Mouse (Mus musculus) heart, embryonic 12.5 days (tissue): ENCODE results near the gene Prmt8. TPM values are rescaled to one million over a fixed set of nuclear protein-coding genes. Genes with fewer than 3 reads are reported as not detected.

Experiments
- ATAC-seq: fragments of 200-750 bp; cut with Nextera tagmentation; 2 replicates; pipeline ENCODE4 v1.8.0; 2017; ENCODE audit warnings: moderate TSS enrichment, moderate library complexity; ENCODE audit not compliant: insufficient number of reproducible peaks, low FRiP score
- H3K27ac ChIP-seq: fragments of 300-500 bp; sonication (generic); 2 replicates; pipeline ENCODE4 v1.5.1; 2016; ENCODE audit warnings: mild to moderate bottlenecking, moderate library complexity; ENCODE audit not compliant: poor library complexity, severe bottlenecking
- H3K27me3 ChIP-seq: fragments of 300-500 bp; sonication (generic); replicated peaks from 2 replicates; pipeline ENCODE4 v1.6.1; 2016; ENCODE audit warnings: mild to moderate bottlenecking, moderate library complexity
- H3K36me3 ChIP-seq: fragments of 300-500 bp; sonication (generic); 2 replicates; pipeline ENCODE4 v1.6.1; 2016; ENCODE audit warnings: mild to moderate bottlenecking, moderate library complexity
- H3K4me1 ChIP-seq: fragments of 300-500 bp; sonication (generic); replicated peaks from 2 replicates; pipeline ENCODE4 v1.6.1; 2016; ENCODE audit warnings: mild to moderate bottlenecking
- H3K4me2 ChIP-seq: fragments of 300-500 bp; sonication (generic); 2 replicates; pipeline ENCODE4 v1.6.1; 2016; ENCODE audit warnings: mild to moderate bottlenecking, moderate library complexity
- H3K4me3 ChIP-seq: fragments of 300-500 bp; sonication (generic); 2 replicates; pipeline ENCODE4 v1.5.1; 2016; ENCODE audit warnings: mild to moderate bottlenecking
- H3K9ac ChIP-seq: fragments of 300-500 bp; sonication (generic); 2 replicates; pipeline ENCODE4 v1.6.1; 2016; ENCODE audit warnings: mild to moderate bottlenecking, moderate library complexity
- H3K9me3 ChIP-seq: fragments of 300-500 bp; sonication (generic); replicated peaks from 2 replicates; pipeline ENCODE4 v1.6.1; 2016; ENCODE audit warnings: mild to moderate bottlenecking, moderate library complexity
- WGBS: fragments of 180-500 bp; shearing (Covaris S2); methylation state at CpG from one replicate; pipeline ENCODE4 v1.1.7; 2016; 5-methylcytosine and 5-hydroxymethylcytosine counted together
- microRNA-seq: library from miRNA; unstranded; fragments of <30 nt; microRNA quantifications from one replicate; pipeline ENCODE4, GENCODE M21; 2017
- polyA plus RNA-seq: library from polyadenylated mRNA; unstranded; fragments of >200 nt; fragmentation: Nextera tagmentation; extraction: Ambion mirVana; gene quantifications from 2 replicates; pipeline ENCODE4 v1.2.1, GENCODE M21; 2016

Prmt8 gene
- polyA plus RNA-seq, 1 experiment from 2014 or later, result 0.79 TPM

DNA sequence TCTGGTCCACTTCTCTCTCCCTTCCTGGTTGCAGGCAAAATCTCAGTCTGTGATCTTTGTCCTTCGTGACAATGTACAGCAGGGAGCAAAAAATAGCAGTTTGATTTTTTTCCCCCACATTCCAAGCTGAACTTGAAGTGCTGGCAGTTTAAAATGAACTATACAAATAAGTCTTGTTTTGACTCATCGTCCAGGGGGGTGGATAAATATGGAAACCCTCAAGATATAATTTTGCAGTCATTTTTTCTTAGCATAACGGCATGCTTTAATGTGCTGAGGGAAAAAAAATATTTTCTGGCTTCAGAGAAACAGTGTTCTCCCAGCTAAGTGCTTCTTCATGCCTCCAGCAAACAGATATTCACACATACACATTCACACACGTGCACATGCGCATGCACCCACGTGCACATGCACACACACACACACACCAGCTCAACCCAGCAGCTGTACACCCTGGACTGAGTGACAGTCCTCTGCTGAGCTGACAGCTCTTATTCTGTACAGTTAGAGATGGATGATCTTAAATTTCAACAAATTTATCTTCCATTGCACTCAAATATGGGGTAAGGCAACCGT lies 107.5 kb downstream of the Prmt8 start:
- no peak for ATAC-seq
- Histone ChIP-seq H3K27ac (no peak overlapping the region), H3K4me3 (no peak overlapping the region), H3K4me2 (no peak overlapping the region), H3K9ac (no peak overlapping the region), H3K9me3 (no peaks in the 10 kb centered on the region), H3K36me3 (no peaks in the 10 kb centered on the region), H3K27me3 (0 out of 2 replicates have a peak, but pooled peaks cover 13% of the 10 kb centered on the region), H3K4me1 (peaks cover 9% of the 10 kb centered on the region)
- WGBS, result 76% methylated on average over 7 of the region's 7 CpGs

DNA sequence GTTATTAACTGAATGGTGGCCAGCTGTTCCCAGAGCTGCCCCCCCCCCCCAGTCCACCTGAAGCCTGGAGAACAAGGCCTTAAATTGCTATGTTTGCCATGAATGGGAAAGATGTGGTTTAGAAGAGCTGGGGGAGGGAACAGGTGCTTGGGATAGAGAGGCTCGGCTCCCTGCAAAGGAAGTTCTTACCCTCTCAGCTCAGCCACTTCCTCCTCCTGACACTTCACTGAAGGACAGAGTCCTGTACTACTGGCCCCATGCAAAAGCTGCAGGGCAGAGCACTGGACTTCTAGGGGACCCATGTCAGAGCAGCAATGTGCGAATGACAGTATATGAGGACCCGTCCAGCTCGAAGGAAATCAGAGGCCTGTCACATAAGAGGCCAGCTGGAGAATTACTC lies 109.3 kb downstream of the Prmt8 start:
- H3K36me3 ChIP-seq, result no peaks in the 10 kb centered on the region
- no peak for ATAC-seq
- H3K27me3 ChIP-seq, result 0 out of 2 replicates have a peak, but pooled peaks cover 10% of the 10 kb centered on the region
- 0 out of 2 replicates have a peak, but pooled peaks cover under 1% of the 10 kb centered on the region for H3K9me3 ChIP-seq
- H3K27ac ChIP-seq, result no peak overlapping the region
- peaks cover 9% of the 10 kb centered on the region for H3K4me1 ChIP-seq
- no peak overlapping the region for H3K9ac ChIP-seq
- no peak overlapping the region for H3K4me3 ChIP-seq
- WGBS, result 77% methylated on average over 4 of the region's 4 CpGs
- H3K4me2 ChIP-seq, result no peak overlapping the region

DNA sequence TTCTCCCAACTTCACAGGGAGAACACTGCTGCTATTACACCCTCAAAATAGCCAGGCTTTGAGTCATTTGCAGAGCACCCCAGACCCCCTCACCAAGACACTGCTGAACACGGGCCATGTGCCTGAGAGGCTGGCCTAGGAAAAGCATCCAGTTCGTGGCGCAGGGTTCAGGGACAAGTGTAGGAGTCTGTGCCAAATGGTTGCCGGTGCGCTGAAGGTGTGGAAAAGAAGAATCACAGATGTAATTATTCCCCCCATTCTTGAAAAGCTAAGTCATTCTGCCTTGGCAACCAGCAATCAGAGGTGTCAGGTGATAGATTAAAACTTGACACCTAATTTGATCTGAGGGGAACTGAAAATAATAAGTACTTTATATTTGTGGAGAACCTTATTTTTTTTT lies 109.8 kb downstream of the Prmt8 start:
- Histone ChIP-seq H3K4me3 (no peak overlapping the region), H3K27ac (no peak overlapping the region), H3K27me3 (0 out of 2 replicates have a peak, but pooled peaks cover 6% of the 10 kb centered on the region), H3K4me1 (peaks cover 9% of the 10 kb centered on the region), H3K4me2 (no peak overlapping the region), H3K9me3 (peaks cover 5% of the 10 kb centered on the region), H3K36me3 (peaks cover 2% of the 10 kb centered on the region; the same call in 1 of the 2 replicates), H3K9ac (no peak overlapping the region)
- 60% methylated on average over 5 of the region's 5 CpGs for WGBS
- ATAC-seq, result no peak

DNA sequence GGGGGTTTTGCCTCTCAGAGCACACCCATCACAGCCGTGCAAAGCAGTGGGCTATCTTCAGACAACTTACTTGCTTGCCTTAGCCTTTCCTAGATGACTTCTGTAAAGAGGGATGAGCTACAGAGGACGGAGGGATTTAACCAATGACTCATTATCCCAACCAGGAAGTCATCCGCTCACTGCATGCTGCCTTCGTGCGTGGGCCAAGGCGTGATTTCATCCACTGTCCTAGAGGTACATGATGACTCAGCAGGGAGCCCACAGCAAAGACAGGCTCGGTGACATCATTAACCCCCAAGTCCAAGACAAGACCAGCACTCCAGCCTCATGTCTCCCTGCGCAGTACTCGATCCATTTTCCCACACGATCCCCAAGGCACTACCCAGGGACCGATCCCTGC lies 112.1 kb downstream of the Prmt8 start:
- Histone ChIP-seq H3K36me3 (peaks cover 8% of the 10 kb centered on the region; the same call in 1 of the 2 replicates), H3K4me3 (no peak overlapping the region), H3K9ac (no peak overlapping the region), H3K4me2 (no peak overlapping the region), H3K27me3 (0 out of 2 replicates have a peak, but pooled peaks cover 3% of the 10 kb centered on the region), H3K4me1 (peaks cover 4% of the 10 kb centered on the region; the same call in 1 of the 2 replicates), H3K27ac (no peak overlapping the region), H3K9me3 (peaks cover 21% of the 10 kb centered on the region)
- 88% methylated on average over 11 of the region's 11 CpGs for WGBS
- ATAC-seq, result no peak

DNA sequence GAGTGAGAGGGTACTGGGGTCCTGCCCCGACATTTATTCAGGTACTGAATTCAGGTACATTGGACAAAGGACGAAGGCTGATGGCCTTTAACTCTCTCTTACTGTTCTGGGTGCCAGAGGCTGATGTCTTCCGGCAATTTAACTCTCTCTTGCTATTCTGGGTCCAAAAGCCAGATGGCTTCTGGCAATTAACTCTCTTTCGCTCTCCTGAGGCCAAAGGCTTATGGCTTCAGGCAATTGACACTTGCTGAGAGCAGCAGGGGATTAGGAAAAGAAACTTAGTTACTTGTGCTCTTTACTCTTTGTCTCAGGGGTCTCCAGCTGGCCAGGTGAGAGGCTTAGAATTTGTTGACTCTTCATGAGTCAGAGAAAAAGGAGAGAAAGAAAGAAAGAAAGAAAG lies 113.3 kb downstream of the Prmt8 start:
- no peak overlapping the region for H3K4me2 ChIP-seq
- no peak for ATAC-seq
- peaks cover 4% of the 10 kb centered on the region; the same call in 1 of the 2 replicates for H3K4me1 ChIP-seq
- no peak overlapping the region for H3K9ac ChIP-seq
- H3K36me3 ChIP-seq, result peaks cover 8% of the 10 kb centered on the region; the same call in 1 of the 2 replicates
- WGBS, result 37% methylated on average over 4 of the region's 4 CpGs
- no peak overlapping the region for H3K27ac ChIP-seq
- no peak overlapping the region for H3K4me3 ChIP-seq
- H3K9me3 ChIP-seq, result peaks cover 21% of the 10 kb centered on the region
- 0 out of 2 replicates have a peak, but pooled peaks cover 3% of the 10 kb centered on the region for H3K27me3 ChIP-seq

GRCm38 (mm10) chr6:127641077-127641801 lies 128.0 kb downstream of the Prmt8 start:
- Histone ChIP-seq H3K4me3 (no peak overlapping the region), H3K27me3 (0 out of 2 replicates have a peak, but pooled peaks cover 9% of the 10 kb centered on the region), H3K4me2 (no peak overlapping the region), H3K4me1 (peaks cover 31% of the 10 kb centered on the region), H3K9ac (no peak overlapping the region), H3K27ac (no peak overlapping the region), H3K36me3 (no peaks in the 10 kb centered on the region), H3K9me3 (no peaks in the 10 kb centered on the region)
- 0 out of 2 replicates have a peak, but pooled peaks have one; percentile 48 for ATAC-seq
- WGBS, result 38% methylated on average over 8 of the region's 8 CpGs

Small RNAs within 50 kb of the gene (microRNA-seq; reads per million reads assigned to microRNA genes)
- gene Mir7233, result not detected

Other genes with a start within 250 kb of the Prmt8 start
- gene Cracr2a, start 208.1 kb downstream of the Prmt8 start, polyA plus RNA-seq, result 1.6 TPM in 2 replicates
- 1.9 and 3.1 TPM in 2 replicates for gene Tspan11, start 118.1 kb upstream of the Prmt8 start, polyA plus RNA-seq